Mouse (Mus musculus): Measurements from ENCODE around the gene Krtap3-1. TPM values are rescaled to one million over a fixed set of nuclear protein-coding genes. Genes with fewer than 3 reads are reported as not detected.

The Krtap3-1 gene
- polyA plus RNA-seq, 1 experiment from 2014 or later: not detected

DNA sequence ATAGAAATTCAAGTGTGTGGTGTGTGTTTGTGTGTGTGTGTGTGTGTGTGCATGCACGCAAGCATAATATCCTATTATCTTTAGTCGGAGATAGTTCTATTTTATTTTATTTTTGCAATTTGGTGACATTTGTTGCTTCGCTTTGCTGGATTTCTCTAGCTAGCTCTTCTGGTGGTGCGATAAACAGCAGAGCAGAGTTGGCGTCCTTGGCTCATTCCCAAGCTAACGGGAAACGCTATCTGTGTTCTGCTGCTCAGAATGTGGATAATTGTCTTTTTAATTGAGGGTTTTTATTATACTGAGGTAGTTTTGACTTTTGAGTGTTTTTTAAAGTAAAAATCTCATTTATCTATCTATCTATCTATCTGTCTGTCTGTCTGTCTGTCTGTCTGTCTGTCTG is 18.7 kb upstream of the Krtap3-1 start:
- Histone ChIP-seq H3K4me1 (ENCODE audit: insufficient read depth) (no peaks in the 10 kb centered on the region), H3K9me3 (ENCODE audit: low read length) (no peaks in the 10 kb centered on the region), H3K4me2 (ENCODE audit: low read depth, low read length) (no peak overlapping the region), H3K36me3 (replicated peaks; ENCODE audit: insufficient read depth, low read length) (no peaks in the 10 kb centered on the region), H3K9ac (replicated peaks) (no peak overlapping the region), H3K4me3 (ENCODE audit: low read depth, low read length) (no peak overlapping the region), H3K27ac (ENCODE audit: low read depth) (no peak overlapping the region), H3K27me3 (ENCODE audit: insufficient read depth, low read length) (no peaks in the 10 kb centered on the region)
- DNase-seq (no peak), ATAC-seq (no peak)
- TF ChIP-seq EP300 (IDR thresholded peaks at IDR 0.05; ENCODE audit: low read depth): no peak
- no peak for TF ChIP-seq CTCF (IDR thresholded peaks at IDR 0.05; ENCODE audit: low read depth)
- 82% methylated on average over 7 of the region's 7 CpGs for WGBS (ENCODE audit: insufficient replicate concordance)

DNA sequence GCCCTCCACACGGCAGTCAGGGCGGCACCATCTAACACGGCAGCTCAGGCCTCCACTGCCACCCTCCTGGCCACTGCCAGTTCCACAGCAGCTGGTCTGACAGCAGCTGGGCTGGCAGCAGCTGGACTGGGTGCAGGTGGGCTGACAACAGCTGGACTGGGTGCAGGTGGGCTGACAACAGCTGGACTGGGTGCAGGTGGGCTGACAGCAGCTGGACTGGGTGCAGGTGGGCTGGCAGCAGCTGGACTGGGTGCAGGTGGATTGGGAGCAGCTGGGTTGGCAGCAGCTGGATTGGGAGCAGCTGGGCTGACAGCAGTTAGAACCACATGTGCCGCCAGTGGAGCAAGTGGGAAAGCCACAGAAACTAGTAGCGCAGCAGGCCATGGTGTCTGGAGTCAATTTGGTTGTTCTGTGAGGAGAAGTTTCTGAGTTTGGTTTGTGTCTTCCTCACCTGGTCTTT is 16.8 kb upstream of the Krtap3-1 start, which contains the start of gene Krtap1-4:
Gene Krtap1-4, minus strand, starts transcription at position 410 of the 460 bp plus-strand sequence.
- H3K27me3 ChIP-seq (ENCODE audit: insufficient read depth, low read length): no peaks in the 10 kb centered on the region
- 84% methylated on average over 5 of the region's 5 CpGs for WGBS (ENCODE audit: insufficient replicate concordance)
- no peaks in the 10 kb centered on the region for H3K9me3 ChIP-seq (ENCODE audit: low read length)
- no peak for DNase-seq
- no peaks in the 10 kb centered on the region for H3K4me1 ChIP-seq (ENCODE audit: insufficient read depth)
- ATAC-seq: no peak
- H3K36me3 ChIP-seq (replicated peaks; ENCODE audit: insufficient read depth, low read length): no peaks in the 10 kb centered on the region
- H3K27ac ChIP-seq (ENCODE audit: low read depth): no peak within 1 kb of the TSS
- H3K9ac ChIP-seq (replicated peaks): no peak within 1 kb of the TSS
- H3K4me2 ChIP-seq (ENCODE audit: low read depth, low read length): no peak within 1 kb of the TSS
- H3K4me3 ChIP-seq (ENCODE audit: low read depth, low read length): no peak within 1 kb of the TSS
- no peak for TF ChIP-seq EP300 (IDR thresholded peaks at IDR 0.05; ENCODE audit: low read depth)
- no peak for TF ChIP-seq CTCF (IDR thresholded peaks at IDR 0.05; ENCODE audit: low read depth)

DNA sequence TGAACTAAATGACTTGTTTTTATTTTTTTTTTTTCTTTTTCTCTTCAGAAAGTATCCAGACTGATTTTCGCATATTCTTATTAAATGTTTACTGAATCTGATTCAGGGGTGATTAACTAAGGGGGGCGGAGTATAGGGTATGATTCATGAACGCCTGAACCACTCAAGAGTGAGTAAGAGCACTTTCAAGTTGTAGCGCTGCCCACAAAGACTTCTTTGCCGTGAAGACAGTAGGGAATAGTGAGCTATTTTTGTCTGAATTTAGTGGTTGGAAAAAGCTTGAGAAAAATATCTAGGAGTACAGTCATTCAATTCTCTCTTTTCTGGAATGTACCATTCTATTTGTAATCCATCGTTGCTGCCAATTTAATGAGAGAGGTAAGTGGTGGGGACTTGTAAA is 15.1 kb upstream of the Krtap3-1 start:
- Histone ChIP-seq H3K9me3 (ENCODE audit: low read length) (no peaks in the 10 kb centered on the region), H3K4me3 (ENCODE audit: low read depth, low read length) (no peak overlapping the region), H3K36me3 (replicated peaks; ENCODE audit: insufficient read depth, low read length) (no peaks in the 10 kb centered on the region), H3K4me2 (ENCODE audit: low read depth, low read length) (no peak overlapping the region), H3K4me1 (ENCODE audit: insufficient read depth) (no peaks in the 10 kb centered on the region), H3K27ac (ENCODE audit: low read depth) (no peak overlapping the region), H3K27me3 (ENCODE audit: insufficient read depth, low read length) (no peaks in the 10 kb centered on the region), H3K9ac (replicated peaks) (no peak overlapping the region)
- no peak for ATAC-seq
- whole genome bisulfite sequencing (ENCODE audit: insufficient replicate concordance): 73% methylated on average over 6 of the region's 6 CpGs
- no peak for TF ChIP-seq EP300 (IDR thresholded peaks at IDR 0.05; ENCODE audit: low read depth)
- TF ChIP-seq CTCF (IDR thresholded peaks at IDR 0.05; ENCODE audit: low read depth): no peak
- DNase-seq: no peak

DNA sequence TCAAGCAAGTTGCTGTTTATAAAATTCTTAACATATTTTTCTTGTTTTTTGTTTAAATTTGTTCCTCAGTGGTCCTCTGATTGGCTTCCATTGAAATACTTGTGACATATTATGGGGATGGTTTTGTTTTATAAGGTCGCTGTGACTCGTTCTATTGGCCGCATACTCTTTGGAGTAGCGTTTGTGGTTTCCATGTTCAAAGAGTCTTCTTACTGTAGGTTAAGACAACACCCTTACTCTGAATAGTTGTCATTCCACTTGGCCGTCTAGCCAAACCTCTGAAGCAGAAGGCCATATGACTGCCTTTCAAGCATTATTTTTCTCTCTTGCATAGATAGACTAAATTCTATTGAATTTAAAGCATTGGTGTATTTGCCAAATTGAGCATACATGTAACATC is 14.6 kb upstream of the Krtap3-1 start:
- Histone ChIP-seq H3K36me3 (replicated peaks; ENCODE audit: insufficient read depth, low read length) (no peaks in the 10 kb centered on the region), H3K9me3 (ENCODE audit: low read length) (no peaks in the 10 kb centered on the region), H3K4me2 (ENCODE audit: low read depth, low read length) (no peak overlapping the region), H3K4me1 (ENCODE audit: insufficient read depth) (no peaks in the 10 kb centered on the region), H3K4me3 (ENCODE audit: low read depth, low read length) (no peak overlapping the region), H3K27ac (ENCODE audit: low read depth) (no peak overlapping the region), H3K27me3 (ENCODE audit: insufficient read depth, low read length) (no peaks in the 10 kb centered on the region), H3K9ac (replicated peaks) (no peak overlapping the region)
- ATAC-seq (no peak), DNase-seq (no peak)
- TF ChIP-seq EP300 (IDR thresholded peaks at IDR 0.05; ENCODE audit: low read depth): no peak
- TF ChIP-seq CTCF (IDR thresholded peaks at IDR 0.05; ENCODE audit: low read depth): no peak
- 78% methylated on average over 5 of the region's 5 CpGs for WGBS (ENCODE audit: insufficient replicate concordance)

DNA sequence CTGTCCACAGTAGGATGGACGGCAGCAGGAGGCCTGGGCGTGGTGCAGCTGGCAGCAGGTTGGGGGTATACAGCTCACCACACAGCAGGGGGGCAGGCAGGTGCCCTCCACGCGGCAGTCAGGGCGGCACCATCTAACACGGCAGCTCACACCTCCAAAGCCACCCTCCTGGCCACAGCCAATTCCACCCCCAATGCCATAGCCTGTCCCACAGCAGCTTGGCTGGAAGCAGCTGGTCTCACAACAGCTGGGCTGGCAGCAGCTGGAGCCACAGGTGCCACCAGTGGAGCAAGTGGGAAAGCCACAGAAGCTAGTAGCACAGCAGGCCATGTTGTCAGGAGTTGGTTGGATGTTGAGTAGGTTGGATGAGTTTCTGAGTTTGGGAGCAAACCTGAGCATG is 14.2 kb upstream of the Krtap3-1 start, which contains the start of gene Krtap1-5:
Gene Krtap1-5, minus strand, starts transcription at position 381 of the 400 bp plus-strand sequence.
- H3K9me3 ChIP-seq (ENCODE audit: low read length): no peaks in the 10 kb centered on the region
- no peak for DNase-seq
- H3K36me3 ChIP-seq (replicated peaks; ENCODE audit: insufficient read depth, low read length): no peaks in the 10 kb centered on the region
- no peak within 1 kb of the TSS for H3K4me3 ChIP-seq (ENCODE audit: low read depth, low read length)
- no peak within 1 kb of the TSS for H3K9ac ChIP-seq (replicated peaks)
- H3K4me2 ChIP-seq (ENCODE audit: low read depth, low read length): no peak within 1 kb of the TSS
- no peak for TF ChIP-seq EP300 (IDR thresholded peaks at IDR 0.05; ENCODE audit: low read depth)
- no peak for TF ChIP-seq CTCF (IDR thresholded peaks at IDR 0.05; ENCODE audit: low read depth)
- no peak within 1 kb of the TSS for H3K27ac ChIP-seq (ENCODE audit: low read depth)
- no peaks in the 10 kb centered on the region for H3K4me1 ChIP-seq (ENCODE audit: insufficient read depth)
- H3K27me3 ChIP-seq (ENCODE audit: insufficient read depth, low read length): no peaks in the 10 kb centered on the region
- WGBS (ENCODE audit: insufficient replicate concordance): 81% methylated on average over 6 of the region's 6 CpGs
- no peak for ATAC-seq

DNA sequence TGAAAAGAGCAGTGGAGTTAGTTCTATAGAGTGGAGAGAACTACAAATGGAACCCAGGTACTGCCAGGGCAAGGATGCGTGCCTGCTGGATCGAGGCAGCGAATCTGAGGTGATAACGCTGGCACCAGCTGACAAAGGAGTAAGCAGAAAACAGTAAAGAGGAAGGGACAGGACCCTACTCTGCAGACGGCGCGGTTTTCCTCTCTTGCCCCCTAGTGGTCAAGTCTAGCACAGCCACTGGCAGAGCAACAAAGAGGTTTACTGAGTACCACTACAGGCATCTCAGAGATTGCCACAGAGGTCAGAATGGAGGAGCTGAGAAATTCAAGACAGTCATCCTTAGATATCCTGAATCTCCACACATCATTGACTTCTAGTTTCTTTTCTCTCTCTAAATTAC is 7.7 kb upstream of the Krtap3-1 start:
- Histone ChIP-seq H3K4me3 (ENCODE audit: low read depth, low read length) (no peak overlapping the region), H3K27ac (ENCODE audit: low read depth) (no peak overlapping the region), H3K4me2 (ENCODE audit: low read depth, low read length) (no peak overlapping the region), H3K36me3 (replicated peaks; ENCODE audit: insufficient read depth, low read length) (no peaks in the 10 kb centered on the region), H3K9me3 (ENCODE audit: low read length) (no peaks in the 10 kb centered on the region), H3K4me1 (ENCODE audit: insufficient read depth) (no peaks in the 10 kb centered on the region), H3K27me3 (ENCODE audit: insufficient read depth, low read length) (no peaks in the 10 kb centered on the region), H3K9ac (replicated peaks) (no peak overlapping the region)
- TF ChIP-seq EP300 (IDR thresholded peaks at IDR 0.05; ENCODE audit: low read depth): no peak
- TF ChIP-seq CTCF (IDR thresholded peaks at IDR 0.05; ENCODE audit: low read depth): peak; percentile 84
- under 1% methylated on average over 7 of the region's 7 CpGs for WGBS (ENCODE audit: insufficient replicate concordance)
- ATAC-seq (no peak), DNase-seq (peak; percentile 72)

DNA sequence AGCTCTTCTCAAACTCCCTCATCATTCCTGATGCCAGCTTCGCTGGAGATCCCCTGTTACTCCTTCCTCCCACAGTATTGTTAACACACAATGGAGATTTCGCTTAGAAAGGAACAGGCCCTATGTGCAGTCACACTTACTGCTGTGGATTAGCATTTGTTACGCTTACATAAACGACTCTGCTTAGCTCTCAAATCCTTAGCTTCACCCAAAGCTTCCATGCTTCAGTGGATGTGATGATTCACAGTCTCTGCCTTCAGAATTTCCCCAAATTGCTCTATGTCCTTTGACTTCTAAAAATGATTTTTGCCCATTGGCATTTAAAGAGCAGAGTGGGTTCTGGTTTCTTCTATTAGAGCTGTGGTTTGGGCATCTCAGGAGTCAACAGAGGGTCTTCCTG is 6.7 kb upstream of the Krtap3-1 start:
- no peaks in the 10 kb centered on the region for H3K9me3 ChIP-seq (ENCODE audit: low read length)
- H3K36me3 ChIP-seq (replicated peaks; ENCODE audit: insufficient read depth, low read length): no peaks in the 10 kb centered on the region
- no peak overlapping the region for H3K27ac ChIP-seq (ENCODE audit: low read depth)
- no peaks in the 10 kb centered on the region for H3K27me3 ChIP-seq (ENCODE audit: insufficient read depth, low read length)
- no peaks in the 10 kb centered on the region for H3K4me1 ChIP-seq (ENCODE audit: insufficient read depth)
- H3K4me2 ChIP-seq (ENCODE audit: low read depth, low read length): no peak overlapping the region
- DNase-seq (no peak), ATAC-seq (no peak)
- no peak overlapping the region for H3K9ac ChIP-seq (replicated peaks)
- no peak for TF ChIP-seq EP300 (IDR thresholded peaks at IDR 0.05; ENCODE audit: low read depth)
- TF ChIP-seq CTCF (IDR thresholded peaks at IDR 0.05; ENCODE audit: low read depth): no peak
- WGBS (ENCODE audit: insufficient replicate concordance): 63% methylated on average over 4 of the region's 4 CpGs
- no peak overlapping the region for H3K4me3 ChIP-seq (ENCODE audit: low read depth, low read length)
